Mouse (Mus musculus) kidney, embryonic 15.5 days (tissue): ENCODE measurements around the gene Aff4. TPM values are rescaled to one million over a fixed set of nuclear protein-coding genes. Genes with fewer than 3 reads are reported as not detected.
A peak's percentile ranks its signal among the peaks of the same experiment; 100 is the strongest.
"Not testable (repeated sequence)": the region's sequence is repeated elsewhere in the genome, so short reads cannot be mapped to it uniquely, and the experiment has no call there.

Source experiments
- ATAC-seq: fragments of 200-750 bp; cut with Nextera tagmentation; replicated peaks from 2 replicates; pipeline ENCODE4 v1.8.0; 2017; ENCODE audit warnings: moderate TSS enrichment; ENCODE audit not compliant: low FRiP score
- H3K27ac ChIP-seq: fragments of 300-500 bp; sonication (generic); 2 replicates; pipeline ENCODE4 v1.5.1; 2015; ENCODE audit warnings: mild to moderate bottlenecking, inconsistent platforms
- H3K27me3 ChIP-seq: fragments of 300-500 bp; sonication (generic); 2 replicates; pipeline ENCODE4 v1.6.1; 2015; ENCODE audit warnings: inconsistent platforms
- H3K36me3 ChIP-seq: fragments of 300-500 bp; sonication (generic); 2 replicates; pipeline ENCODE4 v1.6.1; 2015; ENCODE audit warnings: inconsistent platforms
- H3K4me1 ChIP-seq: fragments of 300-500 bp; sonication (generic); 2 replicates; pipeline ENCODE4 v1.6.1; 2015; ENCODE audit warnings: inconsistent platforms
- H3K4me2 ChIP-seq: fragments of 300-500 bp; sonication (generic); 2 replicates; pipeline ENCODE4 v1.6.1; 2015; ENCODE audit warnings: moderate library complexity, mild to moderate bottlenecking, inconsistent platforms
- H3K4me3 ChIP-seq: fragments of 300-500 bp; sonication (generic); replicated peaks from 2 replicates; pipeline ENCODE4 v1.5.1; 2015; ENCODE audit warnings: mild to moderate bottlenecking, inconsistent platforms
- H3K9ac ChIP-seq: fragments of 300-500 bp; sonication (generic); 2 replicates; pipeline ENCODE4 v1.6.1; 2015; ENCODE audit warnings: mild to moderate bottlenecking, inconsistent platforms
- H3K9me3 ChIP-seq: fragments of 300-500 bp; sonication (generic); replicated peaks from 2 replicates; pipeline ENCODE4 v1.6.1; 2016; ENCODE audit warnings: inconsistent platforms
- WGBS: fragments of 180-500 bp; shearing (Covaris S2); methylation state at CpG from one replicate; pipeline ENCODE4 v1.1.7; 2015; ENCODE audit warnings: mixed read lengths; 5-methylcytosine and 5-hydroxymethylcytosine counted together
- polyA plus RNA-seq: library from polyadenylated mRNA; unstranded; fragments of >200 nt; fragmentation: Nextera tagmentation; extraction: Ambion mirVana; gene quantifications from 2 replicates; pipeline ENCODE4 v1.2.1, GENCODE M21; 2015

Gene Aff4
- polyA plus RNA-seq, 1 experiment from 2014 or later, result 32.1 TPM

- H3K4me2 ChIP-seq, result no peak overlapping the region
- H3K36me3 ChIP-seq, result peaks cover 95% of the 10 kb centered on the region
- no peaks in the 10 kb centered on the region for H3K4me1 ChIP-seq
- no peaks in the 10 kb centered on the region for H3K9me3 ChIP-seq
- WGBS, result 92% methylated on average over 4 of the region's 4 CpGs
- no peak for ATAC-seq
- no peak overlapping the region for H3K4me3 ChIP-seq
- no peaks in the 10 kb centered on the region for H3K27me3 ChIP-seq
- no peak overlapping the region for H3K9ac ChIP-seq
- no peak overlapping the region for H3K27ac ChIP-seq
Measured at GRCm38 (mm10) chr11:53413871-53414270, 63.2 kb downstream of the Aff4 start.

GRCm38 (mm10) chr11:53418048-53418447 is 67.4 kb downstream of the Aff4 start:
- Histone ChIP-seq H3K36me3 (peaks cover 81% of the 10 kb centered on the region), H3K4me2 (no peak overlapping the region), H3K27me3 (no peaks in the 10 kb centered on the region), H3K9me3 (no peaks in the 10 kb centered on the region), H3K4me3 (no peak overlapping the region), H3K27ac (no peak overlapping the region), H3K4me1 (no peaks in the 10 kb centered on the region), H3K9ac (no peak overlapping the region)
- no peak for ATAC-seq

- no peaks in the 10 kb centered on the region for H3K27me3 ChIP-seq
- H3K4me3 ChIP-seq, result no peak within 1 kb of the TSS
- no peak within 1 kb of the TSS for H3K4me2 ChIP-seq
- WGBS, result 88% methylated on average over 4 of the region's 4 CpGs
- no peaks in the 10 kb centered on the region for H3K9me3 ChIP-seq
- no peaks in the 10 kb centered on the region for H3K4me1 ChIP-seq
- ATAC-seq, result no peak
- no peak within 1 kb of the TSS for H3K9ac ChIP-seq
- no peak within 1 kb of the TSS for H3K27ac ChIP-seq
- H3K36me3 ChIP-seq, result peaks cover 42% of the 10 kb centered on the region
Measured at GRCm38 (mm10) chr11:53423036-53423435, 72.4 kb downstream of the Aff4 start, which contains the start of gene Leap2. Leap2 (minus strand) TSS chr11:53423170.

- no peak for ATAC-seq
- no peak overlapping the region for H3K9ac ChIP-seq
- no peak overlapping the region for H3K4me2 ChIP-seq
- no peak overlapping the region for H3K27ac ChIP-seq
- 75% methylated on average over 2 of the region's 2 CpGs for WGBS
- H3K9me3 ChIP-seq, result no peaks in the 10 kb centered on the region
- H3K27me3 ChIP-seq, result no peaks in the 10 kb centered on the region
- peaks cover 39% of the 10 kb centered on the region for H3K36me3 ChIP-seq
- H3K4me1 ChIP-seq, result peaks cover 7% of the 10 kb centered on the region
- no peak overlapping the region for H3K4me3 ChIP-seq
Measured at GRCm38 (mm10) chr11:53424826-53425225, 74.2 kb downstream of the Aff4 start.

- peaks cover 9% of the 10 kb centered on the region for H3K4me1 ChIP-seq
- no peak overlapping the region; the same call in 1 of the 2 replicates for H3K27ac ChIP-seq
- no peak overlapping the region for H3K9ac ChIP-seq
- H3K9me3 ChIP-seq, result no peaks in the 10 kb centered on the region
- H3K27me3 ChIP-seq, result no peaks in the 10 kb centered on the region
- ATAC-seq, result no peak
- H3K4me3 ChIP-seq, result no peak overlapping the region
- H3K36me3 ChIP-seq, result peaks cover 35% of the 10 kb centered on the region
- 49% methylated on average over 3 of the region's 3 CpGs for WGBS
- H3K4me2 ChIP-seq, result no peak overlapping the region
Measured at GRCm38 (mm10) chr11:53425251-53425650, 74.6 kb downstream of the Aff4 start.

- 79% methylated on average over 6 of the region's 6 CpGs for WGBS
- no peak overlapping the region for H3K4me3 ChIP-seq
- no peaks in the 10 kb centered on the region for H3K27me3 ChIP-seq
- peaks cover 9% of the 10 kb centered on the region for H3K4me1 ChIP-seq
- peaks cover 30% of the 10 kb centered on the region for H3K36me3 ChIP-seq
- H3K9me3 ChIP-seq, result no peaks in the 10 kb centered on the region
- H3K27ac ChIP-seq, result no peak overlapping the region; the same call in 1 of the 2 replicates
- no peak overlapping the region for H3K4me2 ChIP-seq
- no peak overlapping the region for H3K9ac ChIP-seq
- ATAC-seq, result no peak
Measured at GRCm38 (mm10) chr11:53425711-53426255, 75.2 kb downstream of the Aff4 start.

GRCm38 (mm10) chr11:53426914-53427313 is 76.3 kb downstream of the Aff4 start:
- peaks cover 16% of the 10 kb centered on the region for H3K4me1 ChIP-seq
- H3K27me3 ChIP-seq, H3K9ac ChIP-seq, H3K9me3 ChIP-seq, H3K4me2 ChIP-seq, ATAC-seq, H3K4me3 ChIP-seq, H3K27ac ChIP-seq: not testable (repeated sequence)
- 87% methylated on average over 3 of the region's 3 CpGs for WGBS
- H3K36me3 ChIP-seq, result peaks cover 21% of the 10 kb centered on the region

- Histone ChIP-seq H3K27ac (no peak overlapping the region), H3K9me3 (no peaks in the 10 kb centered on the region), H3K4me1 (peaks cover 16% of the 10 kb centered on the region), H3K9ac (no peak overlapping the region), H3K27me3 (no peaks in the 10 kb centered on the region), H3K4me3 (no peak overlapping the region), H3K36me3 (peaks cover 21% of the 10 kb centered on the region), H3K4me2 (no peak overlapping the region)
- ATAC-seq, result no peak
- WGBS, result 87% methylated on average over 3 of the region's 3 CpGs
Measured at GRCm38 (mm10) chr11:53427993-53428715, 77.5 kb downstream of the Aff4 start.

- 94% methylated on average over 5 of the region's 5 CpGs for WGBS
- H3K9ac ChIP-seq, result no peak overlapping the region
- H3K4me1 ChIP-seq, result peaks cover 16% of the 10 kb centered on the region
- no peak overlapping the region for H3K4me3 ChIP-seq
- no peaks in the 10 kb centered on the region for H3K27me3 ChIP-seq
- peaks cover 21% of the 10 kb centered on the region for H3K36me3 ChIP-seq
- no peak for ATAC-seq
- no peak overlapping the region for H3K27ac ChIP-seq
- H3K4me2 ChIP-seq, result no peak overlapping the region
- H3K9me3 ChIP-seq, result no peaks in the 10 kb centered on the region
Measured at GRCm38 (mm10) chr11:53428716-53429057, 78.1 kb downstream of the Aff4 start.

- no peak for ATAC-seq
- Histone ChIP-seq H3K9ac (0 out of 2 replicates have a peak overlapping the region, but pooled peaks have one; percentile 87), H3K36me3 (peaks cover 21% of the 10 kb centered on the region), H3K9me3 (no peaks in the 10 kb centered on the region), H3K27me3 (no peaks in the 10 kb centered on the region), H3K4me1 (peaks cover 16% of the 10 kb centered on the region), H3K27ac (no peak overlapping the region), H3K4me3 (peak overlapping the region; percentile 98; the same call in 1 of the 2 replicates), H3K4me2 (peak overlapping the region; percentile 81)
Measured at GRCm38 (mm10) chr11:53429182-53429581, 78.5 kb downstream of the Aff4 start.

- ATAC-seq, result peak; percentile 46
- Histone ChIP-seq H3K9me3 (no peaks in the 10 kb centered on the region), H3K4me3 (peak overlapping the region; percentile 98), H3K4me2 (peak overlapping the region; percentile 81), H3K27me3 (no peaks in the 10 kb centered on the region), H3K9ac (peak overlapping the region; percentile 87), H3K36me3 (peaks cover 21% of the 10 kb centered on the region), H3K27ac (peak overlapping the region; percentile 79), H3K4me1 (peaks cover 16% of the 10 kb centered on the region)
- under 1% methylated on average over 34 of the region's 34 CpGs for WGBS
Measured at GRCm38 (mm10) chr11:53430300-53430669, 79.7 kb downstream of the Aff4 start.

- Histone ChIP-seq H3K9me3 (no peaks in the 10 kb centered on the region), H3K9ac (peak within 1 kb of the TSS; percentile 87), H3K27me3 (no peaks in the 10 kb centered on the region), H3K27ac (peak within 1 kb of the TSS; percentile 79), H3K36me3 (peaks cover 21% of the 10 kb centered on the region), H3K4me1 (peaks cover 16% of the 10 kb centered on the region), H3K4me2 (peak within 1 kb of the TSS; percentile 81), H3K4me3 (peak within 1 kb of the TSS; percentile 98)
- WGBS, result under 1% methylated on average over 44 of the region's 44 CpGs
- peak; percentile 94 for ATAC-seq
Measured at GRCm38 (mm10) chr11:53430670-53431346, 80.2 kb downstream of the Aff4 start, which contains the start of the genes Uqcrq and Gdf9. Uqcrq (minus strand) TSS chr11:53430831. Gdf9 (plus strand) TSS chr11:53431023.
